Mouse (Mus musculus) thymus, adult 2 months (tissue): Measurements from ENCODE around the gene P2ry13. TPM values are rescaled to one million over a fixed set of nuclear protein-coding genes. Genes with fewer than 3 reads are reported as not detected.
A peak's percentile ranks its signal among the peaks of the same experiment; 100 is the strongest.

Experiments used
- DNase-seq: peaks from one replicate; pipeline ENCODE4 v3.0.0; 2021
- H3K27ac ChIP-seq: fragments of 200-500 bp; 2 replicates; pipeline ENCODE4 v1.5.1; 2012; ENCODE audit warnings: low read length, control low read depth; ENCODE audit not compliant: control insufficient read depth, insufficient read depth
- H3K27me3 ChIP-seq: fragments of 200-500 bp; 2 replicates; pipeline ENCODE4 v1.6.1; 2012; ENCODE audit warnings: mild to moderate bottlenecking, low read length, moderate library complexity, mixed read lengths; ENCODE audit not compliant: control insufficient read depth, insufficient read depth
- H3K36me3 ChIP-seq: fragments of 200-500 bp; 2 replicates; pipeline ENCODE4 v1.6.1; 2012; ENCODE audit warnings: mild to moderate bottlenecking, low read length, moderate library complexity; ENCODE audit not compliant: control insufficient read depth, insufficient read depth
- H3K4me1 ChIP-seq: fragments of 200-500 bp; replicated peaks from 2 replicates; pipeline ENCODE4 v1.6.1; 2012; ENCODE audit warnings: low read length; ENCODE audit not compliant: control insufficient read depth, insufficient read depth
- H3K4me3 ChIP-seq: fragments of 200-500 bp; 2 replicates; pipeline ENCODE4 v1.5.1; 2012; ENCODE audit warnings: mild to moderate bottlenecking, low read length, control low read depth, moderate library complexity; ENCODE audit not compliant: control insufficient read depth, insufficient read depth
- CTCF ChIP-seq: fragments of 200-500 bp; IDR thresholded peaks from 2 replicates; pipeline ENCODE4 v1.5.1; 2012; ENCODE audit warnings: mild to moderate bottlenecking, control low read depth, low read length, moderate library complexity, borderline replicate concordance; ENCODE audit not compliant: control insufficient read depth, poor library complexity, insufficient read depth; ENCODE audit errors: extremely low read depth
- POLR2A ChIP-seq: fragments of 200-500 bp; IDR thresholded peaks from 2 replicates; pipeline ENCODE4 v1.6.1; 2012; ENCODE audit warnings: mild to moderate bottlenecking, low read length, control low read depth, moderate library complexity; ENCODE audit not compliant: control insufficient read depth, poor library complexity, insufficient read depth; ENCODE audit errors: extremely low read depth
- WGBS: fragments of 180-500 bp; shearing (Covaris S2); methylation state at CpG from one replicate; pipeline ENCODE4 v1.1.7; 2018; 5-methylcytosine and 5-hydroxymethylcytosine counted together
- polyA plus RNA-seq: library from polyadenylated mRNA; depleted of rRNA; stranded (reverse); fragments of >200 nt; gene quantifications from 2 replicates; pipeline ENCODE4 v1.2.3, GENCODE M21; 2012

P2ry13 gene
- polyA plus RNA-seq, 1 experiment: 10.4 TPM

- Histone ChIP-seq H3K27me3 (no peaks in the 10 kb centered on the region), H3K36me3 (no peaks in the 10 kb centered on the region), H3K4me1 (no peaks in the 10 kb centered on the region), H3K4me3 (no peak overlapping the region), H3K27ac (no peak overlapping the region)
- no peak for TF ChIP-seq CTCF
- no peak for TF ChIP-seq POLR2A
- DNase-seq: no peak
These were observed 28.6 kb downstream of the P2ry13 start for GRCm38 (mm10) chr3:59182129-59182528.

- Histone ChIP-seq H3K4me3 (no peak overlapping the region), H3K36me3 (no peaks in the 10 kb centered on the region), H3K4me1 (no peaks in the 10 kb centered on the region), H3K27me3 (no peaks in the 10 kb centered on the region), H3K27ac (no peak overlapping the region)
- no peak for TF ChIP-seq POLR2A
- TF ChIP-seq CTCF: no peak
- 87% methylated on average over 5 of the region's 5 CpGs for WGBS
- no peak for DNase-seq
These were observed 29.5 kb downstream of the P2ry13 start for GRCm38 (mm10) chr3:59181134-59181533.

GRCm38 (mm10) chr3:59176871-59177270, 33.8 kb downstream of the P2ry13 start:
- no peak for DNase-seq
- Histone ChIP-seq H3K27ac (no peak overlapping the region), H3K4me1 (no peaks in the 10 kb centered on the region), H3K4me3 (no peak overlapping the region), H3K36me3 (no peaks in the 10 kb centered on the region), H3K27me3 (no peaks in the 10 kb centered on the region)
- TF ChIP-seq CTCF: no peak
- no peak for TF ChIP-seq POLR2A
- WGBS: 84% methylated on average over 5 of the region's 5 CpGs

GRCm38 (mm10) chr3:59175234-59175633, 35.4 kb downstream of the P2ry13 start:
- Histone ChIP-seq H3K27ac (no peak overlapping the region), H3K27me3 (no peaks in the 10 kb centered on the region), H3K4me3 (no peak overlapping the region), H3K4me1 (no peaks in the 10 kb centered on the region), H3K36me3 (no peaks in the 10 kb centered on the region)
- TF ChIP-seq POLR2A (no peak), CTCF (no peak)
- peak; percentile 69 for DNase-seq
- WGBS: 35% methylated on average over 5 of the region's 5 CpGs

GRCm38 (mm10) chr3:59174426-59175154, 36.1 kb downstream of the P2ry13 start:
- DNase-seq: peak; percentile 35
- H3K4me3 ChIP-seq: no peak overlapping the region
- no peak overlapping the region for H3K27ac ChIP-seq
- H3K27me3 ChIP-seq: no peaks in the 10 kb centered on the region
- WGBS: 75% methylated on average over 6 of the region's 6 CpGs
- H3K36me3 ChIP-seq: no peaks in the 10 kb centered on the region
- no peak for TF ChIP-seq CTCF
- H3K4me1 ChIP-seq: no peaks in the 10 kb centered on the region

GRCm38 (mm10) chr3:59169921-59170627, 40.6 kb downstream of the P2ry13 start:
- no peak for TF ChIP-seq CTCF
- no peak for TF ChIP-seq POLR2A
- WGBS: 90% methylated on average over 2 of the region's 2 CpGs
- Histone ChIP-seq H3K4me3 (no peak overlapping the region), H3K36me3 (no peaks in the 10 kb centered on the region), H3K27ac (no peak overlapping the region), H3K27me3 (no peaks in the 10 kb centered on the region), H3K4me1 (no peaks in the 10 kb centered on the region)
- no peak for DNase-seq
